Mouse (Mus musculus) bone marrow macrophage, adult 2 months (primary cell): ENCODE data around the gene Napsa.

Experiments used
- CTCF ChIP-seq: IDR thresholded peaks from 2 replicates; pipeline ENCODE4 v1.5.1; 2012; ENCODE audit warnings: low read depth, mild to moderate bottlenecking, low read length, moderate library complexity
- POLR2A ChIP-seq: IDR thresholded peaks from 2 replicates; pipeline ENCODE4 v1.6.1; 2012; ENCODE audit warnings: mild to moderate bottlenecking, low read depth, low read length, borderline replicate concordance

GRCm38 (mm10) chr7:44576333-44576844 lies 4.2 kb downstream of the Napsa start:
- TF ChIP-seq POLR2A: no peak
- TF ChIP-seq CTCF: no peak
